Mouse (Mus musculus) spleen, adult 2 months (tissue): Measurements from ENCODE around the gene Reep6.

Experiments used
- CTCF ChIP-seq: fragments of 200-500 bp; IDR thresholded peaks from 2 replicates; pipeline ENCODE4 v1.5.1; 2011; ENCODE audit warnings: mild to moderate bottlenecking, inconsistent platforms; ENCODE audit not compliant: insufficient read depth, insufficient read length, insufficient replicate concordance; ENCODE audit errors: extremely low read depth
- POLR2A ChIP-seq: fragments of 200-500 bp; IDR thresholded peaks from 2 replicates; pipeline ENCODE4 v1.6.1; 2011; ENCODE audit warnings: low read depth, low read length, inconsistent platforms

- TF ChIP-seq POLR2A, result no peak
- TF ChIP-seq CTCF, result no peak
Measured at GRCm38 (mm10) chr10:80288097-80288496, 41.7 kb upstream of the Reep6 start.
